Mouse (Mus musculus): ENCODE data around the gene Gaa. TPM values are rescaled to one million over a fixed set of nuclear protein-coding genes. Genes with fewer than 3 reads are reported as not detected.
"Not testable (repeated sequence)": the region's sequence is repeated elsewhere in the genome, so short reads cannot be mapped to it uniquely, and the experiment has no call there.

Gene Gaa
- polyA plus RNA-seq, 1 experiment from 2014 or later = 78.7 TPM

DNA sequence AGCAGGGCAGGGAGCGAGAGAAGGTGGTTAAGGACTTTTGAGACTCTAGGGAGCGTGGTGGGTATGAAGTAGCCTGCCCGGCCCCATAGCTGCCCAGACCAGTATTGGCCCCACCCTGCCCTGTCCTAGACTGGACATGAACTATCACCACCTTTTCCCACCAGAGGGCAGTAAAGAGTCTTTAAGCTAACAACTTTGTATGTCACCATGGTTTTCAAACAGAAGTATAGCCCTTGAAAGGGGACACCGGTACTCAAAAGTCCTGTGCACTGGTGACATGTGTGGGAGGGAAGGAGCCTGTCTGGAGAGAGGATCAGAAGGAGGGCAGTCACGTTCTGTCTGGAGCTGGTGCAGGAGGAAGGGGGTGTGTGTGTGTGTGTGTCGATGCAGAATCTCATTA is 18.7 kb upstream of the Gaa start:
- 41% methylated on average over 6 of the region's 6 CpGs for WGBS
- no peak overlapping the region for H3K9ac ChIP-seq
- no peak overlapping the region for H3K4me2 ChIP-seq (replicated peaks)
- peaks cover 10% of the 10 kb centered on the region for H3K4me1 ChIP-seq (replicated peaks; ENCODE audit: control insufficient read depth, insufficient read depth, low read length)
- no peaks in the 10 kb centered on the region for H3K36me3 ChIP-seq (replicated peaks; ENCODE audit: control insufficient read depth, insufficient read depth)
- 0 out of 2 replicates have a peak, but pooled peaks have one; percentile 43 for ATAC-seq (ENCODE audit: low FRiP score)
- no peak overlapping the region for H3K27ac ChIP-seq
- peak; percentile 81 for DNase-seq (ENCODE audit: low spot score)
- H3K4me3 ChIP-seq (replicated peaks; ENCODE audit: low read length) = no peak overlapping the region
- no peaks in the 10 kb centered on the region for H3K9me3 ChIP-seq (ENCODE audit: control insufficient read depth, low read length)
- H3K27me3 ChIP-seq (ENCODE audit: control insufficient read depth, insufficient read depth, low read length) = no peaks in the 10 kb centered on the region

DNA sequence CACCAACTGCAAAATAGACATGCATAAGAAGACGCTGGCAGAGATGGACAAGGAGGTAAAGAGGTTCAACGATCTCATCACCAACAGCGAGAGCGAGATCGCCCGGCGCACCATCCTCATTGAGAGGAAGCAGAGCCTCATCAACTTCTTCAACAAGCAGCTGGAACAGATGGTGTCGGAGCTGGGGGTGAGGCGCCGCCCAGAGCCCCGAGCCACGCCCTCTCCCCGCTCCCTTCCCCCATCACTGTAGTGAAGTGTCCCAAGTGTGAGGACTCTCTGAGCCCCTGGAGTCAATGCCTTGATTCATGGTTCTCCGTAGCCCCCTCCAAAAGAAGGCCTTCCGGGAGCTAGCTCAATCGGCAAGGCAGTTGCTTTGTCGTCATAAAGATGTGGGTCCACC is 16.7 kb upstream of the Gaa start:
- Histone ChIP-seq H3K4me3 (replicated peaks; ENCODE audit: low read length) (no peak overlapping the region), H3K9ac (no peak overlapping the region), H3K9me3 (ENCODE audit: control insufficient read depth, low read length) (no peaks in the 10 kb centered on the region), H3K36me3 (replicated peaks; ENCODE audit: control insufficient read depth, insufficient read depth) (no peaks in the 10 kb centered on the region), H3K4me2 (replicated peaks) (no peak overlapping the region; the same call in 1 of the 2 replicates), H3K4me1 (replicated peaks; ENCODE audit: control insufficient read depth, insufficient read depth, low read length) (peaks cover 10% of the 10 kb centered on the region), H3K27ac (no peak overlapping the region), H3K27me3 (ENCODE audit: control insufficient read depth, insufficient read depth, low read length) (no peaks in the 10 kb centered on the region)
- ATAC-seq (ENCODE audit: low FRiP score) (no peak), DNase-seq (ENCODE audit: low spot score) (no peak)
- WGBS = 64% methylated on average over 17 of the region's 17 CpGs

DNA sequence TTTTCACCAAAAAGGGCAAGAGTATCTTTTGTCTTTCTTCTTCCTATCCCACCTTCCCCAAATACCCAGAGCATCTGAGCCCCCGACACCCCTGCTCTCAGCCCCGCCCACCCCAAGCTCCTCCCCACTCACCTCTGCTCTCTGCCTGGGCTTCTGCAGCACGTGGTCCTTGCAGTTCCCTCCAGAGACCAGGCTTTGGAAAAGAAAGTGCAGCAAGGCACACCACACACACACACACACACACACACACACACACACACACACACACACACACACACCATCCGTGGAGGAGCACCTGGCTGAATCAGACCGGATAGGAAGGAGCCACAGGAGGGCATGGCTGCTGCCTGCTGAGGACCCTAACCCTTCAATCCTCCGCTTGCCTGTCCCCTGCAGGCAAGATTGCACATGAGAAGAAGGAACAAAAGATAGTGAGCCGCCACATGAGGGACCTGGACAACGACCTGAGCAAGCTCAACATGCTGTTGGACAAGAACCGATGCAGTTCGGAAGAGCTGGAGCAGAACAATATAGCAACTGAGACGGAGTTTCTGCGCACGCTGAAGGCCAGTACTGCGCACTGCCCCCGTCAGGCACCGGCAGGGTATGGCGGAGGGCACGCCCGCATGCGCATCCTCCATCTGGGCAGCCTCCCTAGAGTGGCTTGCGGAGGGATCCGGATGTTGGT is 14.7 kb upstream of the Gaa start:
- DNase-seq (ENCODE audit: low spot score) (peak; percentile 70), ATAC-seq (ENCODE audit: low FRiP score) (peak; percentile 64)
- H3K27me3 ChIP-seq (ENCODE audit: control insufficient read depth, insufficient read depth, low read length) = no peaks in the 10 kb centered on the region
- H3K4me2 ChIP-seq (replicated peaks) = peak overlapping the region; percentile 49
- no peaks in the 10 kb centered on the region for H3K9me3 ChIP-seq (ENCODE audit: control insufficient read depth, low read length)
- peaks cover 10% of the 10 kb centered on the region for H3K4me1 ChIP-seq (replicated peaks; ENCODE audit: control insufficient read depth, insufficient read depth, low read length)
- no peaks in the 10 kb centered on the region for H3K36me3 ChIP-seq (replicated peaks; ENCODE audit: control insufficient read depth, insufficient read depth)
- peak overlapping the region; percentile 14 for H3K4me3 ChIP-seq (replicated peaks; ENCODE audit: low read length)
- WGBS = 10% methylated on average over 22 of the region's 22 CpGs
- H3K27ac ChIP-seq = no peak overlapping the region
- peak overlapping the region; percentile 41; the same call in 1 of the 2 replicates for H3K9ac ChIP-seq

DNA sequence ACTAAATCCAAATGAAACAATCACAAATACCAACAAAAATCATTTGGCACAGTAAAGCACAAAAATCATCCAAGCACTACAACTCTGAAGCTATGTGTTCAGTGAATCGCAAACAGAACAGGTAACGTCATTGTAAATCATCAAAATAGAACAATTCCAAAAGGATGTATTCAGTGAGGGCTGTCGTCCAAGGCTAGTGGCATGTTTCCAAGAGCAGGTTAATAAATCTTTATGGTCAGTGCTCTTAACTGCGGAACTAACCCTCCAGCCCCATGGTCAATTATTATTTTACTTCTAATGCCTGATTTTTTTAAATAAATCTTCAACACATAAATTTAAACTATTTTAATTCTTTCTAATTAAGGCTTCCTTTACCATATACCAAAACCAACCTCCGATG is 11.1 kb upstream of the Gaa start:
- H3K4me1 ChIP-seq (replicated peaks; ENCODE audit: control insufficient read depth, insufficient read depth, low read length); H3K9me3 ChIP-seq (ENCODE audit: control insufficient read depth, low read length); DNase-seq (ENCODE audit: low spot score); H3K27me3 ChIP-seq (ENCODE audit: control insufficient read depth, insufficient read depth, low read length); ATAC-seq (ENCODE audit: low FRiP score); H3K4me2 ChIP-seq (replicated peaks); H3K36me3 ChIP-seq (replicated peaks; ENCODE audit: control insufficient read depth, insufficient read depth); H3K4me3 ChIP-seq (replicated peaks; ENCODE audit: low read length); H3K27ac ChIP-seq; H3K9ac ChIP-seq: not testable (repeated sequence)
- 87% methylated on average over 5 of the region's 5 CpGs for WGBS

DNA sequence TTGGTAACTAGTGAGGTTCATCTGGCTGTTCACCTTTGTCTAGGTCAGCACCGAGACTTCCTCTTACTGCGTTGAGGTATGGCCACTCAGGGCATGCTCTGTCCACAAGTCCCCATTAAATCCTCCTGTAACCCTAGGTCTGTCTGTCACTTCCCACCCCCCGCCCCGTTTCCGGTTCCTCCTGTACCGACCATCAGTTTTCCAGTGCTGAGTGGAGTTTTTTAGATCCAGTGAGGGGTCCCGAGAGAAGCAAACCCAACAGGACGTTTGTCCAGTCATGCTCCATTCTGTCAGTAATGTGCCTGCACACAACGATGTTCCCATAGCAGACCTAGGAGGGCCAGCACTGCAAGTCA is 9.5 kb upstream of the Gaa start:
- Histone ChIP-seq H3K9ac (no peak overlapping the region; the same call in 1 of the 2 replicates), H3K4me1 (replicated peaks; ENCODE audit: control insufficient read depth, insufficient read depth, low read length) (no peaks in the 10 kb centered on the region), H3K27ac (peak overlapping the region; percentile 33), H3K4me3 (replicated peaks; ENCODE audit: low read length) (peak overlapping the region; percentile 17; the same call in 1 of the 2 replicates), H3K4me2 (replicated peaks) (peak overlapping the region; percentile 49), H3K36me3 (replicated peaks; ENCODE audit: control insufficient read depth, insufficient read depth) (0 out of 2 replicates have a peak, but pooled peaks cover 3% of the 10 kb centered on the region), H3K27me3 (ENCODE audit: control insufficient read depth, insufficient read depth, low read length) (no peaks in the 10 kb centered on the region), H3K9me3 (ENCODE audit: control insufficient read depth, low read length) (no peaks in the 10 kb centered on the region)
- no peak for DNase-seq (ENCODE audit: low spot score)
- 69% methylated on average over 9 of the region's 9 CpGs for WGBS
- no peak for ATAC-seq (ENCODE audit: low FRiP score)

DNA sequence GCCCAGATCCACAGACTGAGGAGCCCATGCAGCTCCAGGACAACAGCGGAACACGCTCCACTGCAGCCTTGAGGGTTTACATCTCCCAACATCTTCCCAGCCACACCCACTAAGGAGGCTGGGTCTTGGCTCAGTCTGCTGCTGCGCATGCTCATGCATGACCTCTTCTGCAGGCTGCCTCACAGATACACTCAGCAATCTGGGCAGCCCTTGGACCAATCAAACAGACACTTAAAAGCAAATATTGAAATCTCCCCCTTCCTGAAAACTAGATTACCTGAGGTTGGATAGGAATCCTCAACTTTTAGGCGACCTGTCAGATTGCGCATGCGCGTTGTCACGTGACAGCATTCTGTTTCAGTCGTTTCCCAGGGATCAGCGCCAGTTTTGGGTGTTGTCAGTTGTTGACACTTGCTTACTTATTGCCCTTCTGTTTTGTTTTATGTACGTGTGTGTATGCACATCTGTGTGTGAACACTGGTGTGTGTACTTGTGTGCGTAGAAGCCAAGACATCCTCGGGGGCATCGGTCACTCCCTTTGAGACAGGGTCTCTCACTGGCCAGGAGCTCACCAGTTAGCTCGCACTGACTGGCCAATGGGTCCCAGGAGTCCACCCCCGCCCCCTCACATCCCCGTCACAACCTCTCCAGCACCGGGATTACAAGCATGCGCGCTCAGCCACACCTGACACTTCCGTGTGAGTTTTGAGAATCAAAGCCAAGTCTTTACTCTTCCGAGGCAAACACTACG is 8.9 kb upstream of the Gaa start:
- Histone ChIP-seq H3K4me2 (replicated peaks) (peak overlapping the region; percentile 49), H3K4me1 (replicated peaks; ENCODE audit: control insufficient read depth, insufficient read depth, low read length) (no peaks in the 10 kb centered on the region), H3K27ac (peak overlapping the region; percentile 33), H3K27me3 (ENCODE audit: control insufficient read depth, insufficient read depth, low read length) (no peaks in the 10 kb centered on the region), H3K9me3 (ENCODE audit: control insufficient read depth, low read length) (no peaks in the 10 kb centered on the region), H3K9ac (no peak overlapping the region; the same call in 1 of the 2 replicates), H3K36me3 (replicated peaks; ENCODE audit: control insufficient read depth, insufficient read depth) (0 out of 2 replicates have a peak, but pooled peaks cover 5% of the 10 kb centered on the region), H3K4me3 (replicated peaks; ENCODE audit: low read length) (peak overlapping the region; percentile 17; the same call in 1 of the 2 replicates)
- ATAC-seq (ENCODE audit: low FRiP score) (0 out of 2 replicates have a peak, but pooled peaks have one; percentile 46), DNase-seq (ENCODE audit: low spot score) (peak; percentile 47)
- 74% methylated on average over 23 of the region's 23 CpGs for WGBS

DNA sequence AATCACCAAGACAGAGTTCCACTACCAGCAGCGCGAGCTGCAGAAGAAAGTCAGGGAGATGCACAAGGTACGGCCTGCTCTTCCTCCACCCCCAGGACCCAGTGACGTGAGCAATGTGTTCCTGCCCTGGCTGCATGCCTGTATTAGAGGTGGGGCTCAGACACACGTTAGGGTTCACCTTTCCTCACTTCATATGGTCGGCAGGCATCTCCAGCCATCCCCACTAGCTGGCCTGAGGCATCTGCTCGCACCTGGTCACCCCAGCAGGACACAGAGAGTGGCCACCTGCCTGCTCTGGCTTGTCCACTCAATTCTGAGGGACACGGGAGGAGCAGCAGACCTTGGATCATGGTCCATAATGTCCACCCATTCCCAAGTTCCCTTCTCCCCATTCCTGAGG is 7.7 kb upstream of the Gaa start:
- Histone ChIP-seq H3K4me1 (replicated peaks; ENCODE audit: control insufficient read depth, insufficient read depth, low read length) (no peaks in the 10 kb centered on the region), H3K27me3 (ENCODE audit: control insufficient read depth, insufficient read depth, low read length) (no peaks in the 10 kb centered on the region), H3K4me2 (replicated peaks) (no peak overlapping the region), H3K9me3 (ENCODE audit: control insufficient read depth, low read length) (no peaks in the 10 kb centered on the region), H3K4me3 (replicated peaks; ENCODE audit: low read length) (no peak overlapping the region), H3K36me3 (replicated peaks; ENCODE audit: control insufficient read depth, insufficient read depth) (peaks cover 14% of the 10 kb centered on the region; the same call in 1 of the 2 replicates), H3K9ac (no peak overlapping the region), H3K27ac (no peak overlapping the region)
- 90% methylated on average over 8 of the region's 8 CpGs for WGBS
- ATAC-seq (ENCODE audit: low FRiP score) (no peak), DNase-seq (ENCODE audit: low spot score) (no peak)

DNA sequence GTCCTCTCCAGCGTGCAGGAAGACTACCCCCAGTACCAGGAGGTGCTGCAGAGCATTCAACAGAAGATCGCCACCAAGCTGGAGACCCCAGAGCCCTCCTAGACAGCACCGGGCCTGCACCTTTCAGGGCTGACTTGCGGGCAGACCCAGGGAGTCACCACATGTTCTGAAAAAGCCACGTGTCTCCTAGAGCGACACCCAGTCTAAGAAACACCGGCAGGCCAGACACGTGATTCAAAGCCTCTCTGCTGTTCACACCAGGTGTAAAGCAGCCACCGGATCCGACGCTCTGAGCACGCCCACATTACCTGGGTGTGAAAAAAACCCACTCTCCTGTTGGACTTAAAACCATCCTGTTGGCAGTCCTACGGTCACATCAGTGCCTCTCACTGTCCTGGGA is 3.3 kb upstream of the Gaa start:
- H3K36me3 ChIP-seq (replicated peaks; ENCODE audit: control insufficient read depth, insufficient read depth) = peaks cover 14% of the 10 kb centered on the region; the same call in 1 of the 2 replicates
- H3K9me3 ChIP-seq (ENCODE audit: control insufficient read depth, low read length) = no peaks in the 10 kb centered on the region
- peaks cover 10% of the 10 kb centered on the region for H3K4me1 ChIP-seq (replicated peaks; ENCODE audit: control insufficient read depth, insufficient read depth, low read length)
- no peaks in the 10 kb centered on the region for H3K27me3 ChIP-seq (ENCODE audit: control insufficient read depth, insufficient read depth, low read length)
- ATAC-seq (ENCODE audit: low FRiP score) (no peak), DNase-seq (ENCODE audit: low spot score) (no peak)
- H3K4me3 ChIP-seq (replicated peaks; ENCODE audit: low read length) = no peak overlapping the region
- 93% methylated on average over 13 of the region's 13 CpGs for WGBS
- no peak overlapping the region for H3K9ac ChIP-seq
- H3K4me2 ChIP-seq (replicated peaks) = no peak overlapping the region
- H3K27ac ChIP-seq = no peak overlapping the region

DNA sequence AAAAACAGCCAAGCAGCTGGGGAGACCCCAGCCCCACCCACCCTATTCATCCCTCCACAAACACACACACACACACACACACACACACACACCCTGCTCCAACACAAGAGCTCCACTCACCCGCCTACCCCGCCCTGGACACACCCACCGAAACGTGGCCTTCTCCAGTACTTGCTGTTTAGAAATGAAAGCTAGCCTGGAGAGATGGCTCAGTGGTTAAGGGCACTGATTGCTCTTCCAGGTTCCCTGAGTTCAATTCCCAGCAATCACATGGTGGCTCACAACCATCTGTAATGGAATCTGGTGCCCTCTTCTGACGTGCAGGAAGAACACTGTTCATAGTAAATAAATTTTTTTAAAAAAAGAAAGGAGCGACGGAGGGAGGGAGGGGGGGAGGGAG is 1.9 kb upstream of the Gaa start:
- WGBS = 80% methylated on average over 7 of the region's 7 CpGs
- peaks cover 10% of the 10 kb centered on the region for H3K4me1 ChIP-seq (replicated peaks; ENCODE audit: control insufficient read depth, insufficient read depth, low read length)
- DNase-seq (ENCODE audit: low spot score) (no peak), ATAC-seq (ENCODE audit: low FRiP score) (no peak)
- H3K4me3 ChIP-seq (replicated peaks; ENCODE audit: low read length) = no peak overlapping the region
- no peak overlapping the region for H3K9ac ChIP-seq
- H3K36me3 ChIP-seq (replicated peaks; ENCODE audit: control insufficient read depth, insufficient read depth) = peaks cover 14% of the 10 kb centered on the region; the same call in 1 of the 2 replicates
- H3K27me3 ChIP-seq (ENCODE audit: control insufficient read depth, insufficient read depth, low read length) = no peaks in the 10 kb centered on the region
- H3K27ac ChIP-seq = no peak overlapping the region
- no peak overlapping the region for H3K4me2 ChIP-seq (replicated peaks)
- no peaks in the 10 kb centered on the region for H3K9me3 ChIP-seq (ENCODE audit: control insufficient read depth, low read length)

All from hindbrain, embryonic 14.5 days (tissue).